Mouse (Mus musculus) hindbrain, embryonic 16.5 days (tissue): Measurements from ENCODE around the gene Eda. TPM values are rescaled to one million over a fixed set of nuclear protein-coding genes. Genes with fewer than 3 reads are reported as not detected.
A peak's percentile ranks its signal among the peaks of the same experiment; 100 is the strongest.

Source experiments
- microRNA counts: library from miRNA; unstranded; fragments of <30 nt; microRNA quantifications from one replicate; lab custom pipeline; 2016
- microRNA-seq: library from miRNA; unstranded; fragments of <30 nt; microRNA quantifications from one replicate; pipeline ENCODE4, GENCODE M21; 2017
- polyA plus RNA-seq: library from polyadenylated mRNA; unstranded; fragments of >200 nt; fragmentation: Nextera tagmentation; extraction: Ambion mirVana; gene quantifications from 2 replicates; pipeline ENCODE4 v1.2.1, GENCODE M21; 2015

Gene Eda
- polyA plus RNA-seq, 1 experiment from 2014 or later: 2.5 TPM

MicroRNA genes within 50 kb of the gene (microRNA counts, 519-probe panel; counts per million panel counts)
- microRNA mmu-miR-676 (lab: Ali Mortazavi, UCI): 2,598 counts per million, percentile 68 among the panel's probes with 10 or more counts

Small RNAs within 50 kb of the gene (microRNA-seq; reads per million reads assigned to microRNA genes)
- gene Mir676: 738 reads per million, percentile 74 among the genes with 10 or more reads in this experiment

Other genes with a start within 250 kb of the Eda start
- 1.9 and 2.0 TPM in 2 replicates for gene Tmem28, start 154.6 kb upstream of the Eda start, polyA plus RNA-seq